ENCODE assay signal across 17 mouse cellular contexts in the genomic region with DNA sequence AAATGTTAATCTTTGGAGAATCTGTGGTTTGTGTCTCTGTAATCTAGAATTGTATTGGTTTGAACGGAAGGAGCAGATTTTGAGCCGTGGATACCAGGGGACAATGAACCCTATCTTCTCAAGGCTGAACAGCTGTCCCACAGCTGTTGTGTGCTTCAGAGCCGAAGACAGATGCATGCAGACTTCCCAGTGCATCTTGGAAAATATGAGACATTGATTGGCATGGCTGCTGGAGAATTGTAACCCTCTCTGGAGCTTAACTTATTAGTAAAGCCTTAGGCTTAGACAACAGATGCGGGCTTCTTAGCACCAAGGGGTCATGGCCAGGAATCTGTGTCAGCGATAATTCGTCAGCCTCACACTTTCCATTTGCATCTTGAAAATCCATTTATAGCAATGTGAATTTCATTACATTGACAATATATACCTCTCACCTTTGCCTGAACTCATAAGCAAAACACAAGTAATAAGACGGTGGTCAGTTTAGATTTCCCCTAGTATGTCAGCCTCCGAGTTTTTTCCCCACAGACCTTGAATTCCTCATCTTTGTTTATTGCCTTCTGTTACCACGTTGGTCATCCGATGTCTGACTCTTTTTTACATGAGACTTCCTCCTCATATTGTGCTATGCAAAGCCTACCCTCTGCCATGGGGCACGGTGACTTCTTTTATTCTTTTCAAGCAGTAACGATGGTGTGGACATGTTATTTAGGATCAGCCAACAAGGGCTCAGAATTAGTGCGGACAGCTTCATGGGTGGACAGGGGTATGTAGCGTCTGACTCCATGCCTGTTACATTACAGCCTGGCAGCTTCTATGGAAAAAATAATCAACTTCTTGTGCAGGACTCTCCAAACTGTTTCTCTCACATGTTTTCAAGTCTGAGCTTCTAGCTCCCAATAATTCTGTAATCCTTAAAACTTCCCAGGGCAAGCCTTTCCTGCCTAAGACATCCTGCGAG. TPM values are rescaled to one million over a fixed set of nuclear protein-coding genes. Genes with fewer than 3 reads are reported as not detected.
DNase-seq lines count a peak whose midpoint lies in the region; ATAC-seq lines count a peak whose summit lies in the region.
"Had no signal": no experiment of that assay in that cellular context is flagged by ENCODE, and none has a peak within 500 bp of the region (broad histone marks: within the 10 kb centered on the region; RNA-seq: fewer than 3 reads in every experiment).

No protein-coding gene starts in this region.

- H3K4me3 ChIP-seq in heart, embryonic 11.5 days (ENCODE audit: low read depth, low read length) = no peak overlapping the region
- no peak overlapping the region for H3K4me3 ChIP-seq in forebrain, embryonic 14.5 days (ENCODE audit: low read depth, low read length)
- H3K4me3 ChIP-seq: embryonic facial prominence, embryonic 13.5 days; forebrain, embryonic 15.5 days; neural tube, embryonic 12.5 days had no signal

- no peaks in the 10 kb centered on the region for H3K9me3 ChIP-seq in heart, embryonic 11.5 days (replicated peaks; ENCODE audit: control insufficient read depth, low read length)
- no peaks in the 10 kb centered on the region for H3K9me3 ChIP-seq in forebrain, embryonic 14.5 days (replicated peaks; ENCODE audit: control insufficient read depth, low read length)
- H3K9me3 ChIP-seq: embryonic facial prominence, embryonic 13.5 days; forebrain, embryonic 15.5 days; neural tube, embryonic 12.5 days had no signal

- H3K4me2 ChIP-seq in heart, embryonic 11.5 days = no peak overlapping the region
- H3K4me2 ChIP-seq in forebrain, embryonic 14.5 days (ENCODE audit: low read length) = no peak overlapping the region
- H3K4me2 ChIP-seq: embryonic facial prominence, embryonic 13.5 days; forebrain, embryonic 15.5 days; neural tube, embryonic 12.5 days had no signal

- H3K4me1 ChIP-seq in heart, embryonic 11.5 days (ENCODE audit: control insufficient read depth, insufficient read depth, low read length) = no peaks in the 10 kb centered on the region
- H3K4me1 ChIP-seq in forebrain, embryonic 14.5 days (ENCODE audit: control insufficient read depth, insufficient read depth, low read length) = no peaks in the 10 kb centered on the region
- H3K4me1 ChIP-seq: forebrain, embryonic 15.5 days; neural tube, embryonic 12.5 days had no signal

- no peak for ATAC-seq in heart, embryonic 11.5 days (replicated peaks; ENCODE audit: insufficient number of reproducible peaks, low FRiP score, low TSS enrichment)
- ATAC-seq in CD4-positive, CD25-positive, alpha-beta regulatory T cell, adult 4 months = no peak
- no peak for ATAC-seq in forebrain, embryonic 14.5 days
- ATAC-seq: forebrain, embryonic 15.5 days; hindbrain, embryonic 16.5 days; Patski had no signal

- H3K9ac ChIP-seq in heart, embryonic 11.5 days (ENCODE audit: low read depth, low read length) = no peak overlapping the region
- no peak overlapping the region for H3K9ac ChIP-seq in forebrain, embryonic 14.5 days (ENCODE audit: low read length)
- H3K9ac ChIP-seq: embryonic facial prominence, embryonic 13.5 days; forebrain, embryonic 15.5 days; neural tube, embryonic 12.5 days had no signal

- H3K27ac ChIP-seq in heart, embryonic 11.5 days (ENCODE audit: low read depth, low read length) = no peak overlapping the region
- H3K27ac ChIP-seq in forebrain, embryonic 14.5 days (ENCODE audit: low read depth, low read length) = no peak overlapping the region
- H3K27ac ChIP-seq: embryonic facial prominence, embryonic 13.5 days; forebrain, embryonic 15.5 days; neural tube, embryonic 12.5 days had no signal

- WGBS in heart, embryonic 11.5 days (ENCODE audit: insufficient replicate concordance) = 76% methylated on average over 15 of the region's 15 CpGs
- WGBS in forebrain, embryonic 14.5 days = 88% methylated on average over 15 of the region's 15 CpGs

- H3K27me3 ChIP-seq in heart, embryonic 11.5 days (ENCODE audit: control insufficient read depth, insufficient read depth, low read length) = no peaks in the 10 kb centered on the region
- H3K27me3 ChIP-seq in forebrain, embryonic 14.5 days (replicated peaks; ENCODE audit: control insufficient read depth, insufficient read depth, low read length) = no peaks in the 10 kb centered on the region
- H3K27me3 ChIP-seq: embryonic facial prominence, embryonic 13.5 days; forebrain, embryonic 15.5 days; neural tube, embryonic 12.5 days had no signal

- DNase-seq in heart, adult 18-20 months = peak; percentile 54 to 67
- peak; percentile 20 for DNase-seq in NIH3T3 (ENCODE audit: low read depth)
- peak; percentile 45 for DNase-seq in heart, postnatal 25 days (ENCODE audit: low spot score)
- DNase-seq in mesoderm, embryonic 11.5 days (ENCODE audit: low read depth, low spot score) = peak; percentile 56
- no peak for DNase-seq in forebrain, embryonic 14.5 days (ENCODE audit: low spot score)
- DNase-seq in spleen, postnatal 10 days (ENCODE audit: low spot score in 2 of 2) = no peak
- DNase-seq: cerebellum, postnatal 10 days; kidney, adult 8-10 months; midbrain, embryonic 14.5 days; thymus, postnatal 36 days had no signal

- intact Hi-C loops in heart, postnatal 25 days (cut with DNase I) = no loop called here

- H3K36me3 ChIP-seq in heart, embryonic 11.5 days (ENCODE audit: control insufficient read depth, insufficient read depth, low read length) = no peaks in the 10 kb centered on the region
- H3K36me3 ChIP-seq in forebrain, embryonic 14.5 days (ENCODE audit: control insufficient read depth, insufficient read depth, low read length) = no peaks in the 10 kb centered on the region
- H3K36me3 ChIP-seq: embryonic facial prominence, embryonic 13.5 days; forebrain, embryonic 15.5 days; neural tube, embryonic 12.5 days had no signal

RNA-seq across cellular contexts. Expression of a gene that starts 11.7 kb away (rescaled TPM):
- total RNA-seq in heart, adult 18-20 months (2021) = not detected
- polyA plus RNA-seq in heart, embryonic 11.5 days (2014; fragmentation: Nextera tagmentation; extraction: Ambion mirVana) = 0.19 and 0.66 TPM in 2 replicates
- total RNA-seq in heart, postnatal 25 days (2021) = under 1 TPM in 1 of 2 experiments, not detected in 1; 0.13 TPM
- not detected for polyA plus RNA-seq in CD4-positive, CD25-positive, alpha-beta regulatory T cell, adult 4 months (2017; shearing (Covaris generic))
- 0.15 and 0.23 TPM in 2 replicates for polyA plus RNA-seq in forebrain, embryonic 14.5 days (2014; fragmentation: Nextera tagmentation; extraction: Ambion mirVana)

RNA-seq across cellular contexts. Expression of a gene that starts 41.1 kb away (rescaled TPM):
- total RNA-seq in heart, adult 18-20 months (2021) = 10 to 100 TPM; 35.3 to 36.0 TPM
- 16.7 and 16.9 TPM in 2 replicates for polyA plus RNA-seq in heart, embryonic 11.5 days (2014; fragmentation: Nextera tagmentation; extraction: Ambion mirVana)
- total RNA-seq in heart, postnatal 25 days (2021) = 10 to 100 TPM; 31.2 to 32.7 TPM
- polyA plus RNA-seq in CD4-positive, CD25-positive, alpha-beta regulatory T cell, adult 4 months (2017; shearing (Covaris generic)) = 1 to 10 TPM; 4.5 to 4.7 TPM
- 11.4 and 12.9 TPM in 2 replicates for polyA plus RNA-seq in forebrain, embryonic 14.5 days (2014; fragmentation: Nextera tagmentation; extraction: Ambion mirVana)

Comparison
In these comparisons a context has a peak if more than half of its experiments do, and no peak if none do; other contexts are left out.
1. DNase-seq: peak in heart, adult 18-20 months (2 of 2), NIH3T3 (single experiment), heart, postnatal 25 days (single experiment) and mesoderm, embryonic 11.5 days (single experiment); none in forebrain, embryonic 14.5 days (single experiment) and spleen, postnatal 10 days (0 of 2).